Mouse (Mus musculus): ENCODE results near the gene Itgb4.

Itgb4 gene

DNA sequence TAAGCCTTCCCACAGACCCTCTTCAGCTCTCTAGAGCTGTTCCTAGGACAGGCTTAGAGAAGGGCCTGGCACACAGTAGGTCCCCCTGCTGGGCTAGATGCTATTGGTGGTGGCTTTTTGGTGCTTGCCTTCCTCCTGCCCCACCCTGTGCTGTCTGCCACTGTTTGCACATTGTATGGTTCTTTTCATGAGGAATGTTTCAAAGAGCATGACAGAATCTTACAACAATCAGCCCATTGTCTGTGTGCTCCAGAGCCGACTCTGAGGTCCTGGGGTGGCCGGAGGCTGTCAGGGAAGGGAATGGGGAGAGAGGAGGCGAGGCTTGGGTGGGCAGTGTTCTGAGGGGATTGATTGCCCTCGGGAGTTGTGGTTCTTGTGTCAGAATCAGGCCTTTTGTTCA is 18.1 kb upstream of the Itgb4 start:
- peaks cover 17% of the 10 kb centered on the region; the same call in 1 of the 2 replicates for H3K36me3 ChIP-seq (ENCODE audit: control insufficient read depth, insufficient read depth, low read length, poor library complexity, severe bottlenecking)
- DNase-seq (ENCODE audit: low read depth, low spot score): no peak
- no peaks in the 10 kb centered on the region for H3K27me3 ChIP-seq (ENCODE audit: control insufficient read depth, insufficient read depth, low read length, poor library complexity, severe bottlenecking)

DNA sequence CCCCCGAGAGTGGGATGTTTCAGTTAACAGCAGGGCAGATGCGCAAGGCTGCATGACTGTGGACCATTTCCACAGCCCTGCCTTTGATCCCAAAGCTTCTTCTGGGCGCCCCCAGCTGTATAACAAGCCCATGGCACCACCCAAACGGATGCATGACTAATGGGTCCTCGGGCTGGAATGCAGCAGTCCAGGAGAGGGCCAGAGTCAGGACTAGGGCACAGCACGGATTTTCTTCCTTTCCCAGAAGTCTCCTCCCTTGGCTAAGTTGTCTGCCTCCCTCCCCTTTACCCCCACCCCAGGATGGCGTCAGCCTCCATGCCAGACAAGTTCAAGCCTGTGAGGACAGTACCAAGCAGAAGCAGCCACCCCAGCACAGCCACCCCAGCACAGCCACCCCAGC is 16.5 kb upstream of the Itgb4 start:
- H3K36me3 ChIP-seq (ENCODE audit: control insufficient read depth, insufficient read depth, low read length, poor library complexity, severe bottlenecking): peaks cover 15% of the 10 kb centered on the region
- H3K27me3 ChIP-seq (ENCODE audit: control insufficient read depth, insufficient read depth, low read length, poor library complexity, severe bottlenecking): no peaks in the 10 kb centered on the region
- no peak for DNase-seq (ENCODE audit: low read depth, low spot score)

DNA sequence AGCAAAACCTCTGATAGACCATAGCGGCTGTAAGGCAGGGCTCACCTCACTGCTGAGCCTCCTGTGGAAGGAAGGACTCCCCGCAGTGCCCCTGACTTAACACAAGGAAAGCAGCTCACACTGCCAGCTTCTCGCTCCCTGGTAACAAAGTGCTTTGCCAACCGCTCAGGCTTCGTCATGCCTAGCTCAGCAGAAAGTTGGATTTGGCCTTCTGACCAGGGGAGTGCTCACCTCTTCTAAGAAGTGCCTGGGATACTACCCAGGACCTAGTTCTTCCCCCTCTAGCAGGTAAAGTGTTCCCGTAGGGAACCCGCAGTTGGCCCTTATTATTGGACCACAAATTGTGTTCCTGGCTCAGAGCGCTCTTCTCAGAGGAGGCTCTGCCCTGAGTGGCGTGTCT is 15.5 kb upstream of the Itgb4 start:
- DNase-seq (ENCODE audit: low read depth, low spot score): no peak
- peaks cover 13% of the 10 kb centered on the region for H3K36me3 ChIP-seq (ENCODE audit: control insufficient read depth, insufficient read depth, low read length, poor library complexity, severe bottlenecking)
- no peaks in the 10 kb centered on the region for H3K27me3 ChIP-seq (ENCODE audit: control insufficient read depth, insufficient read depth, low read length, poor library complexity, severe bottlenecking)

DNA sequence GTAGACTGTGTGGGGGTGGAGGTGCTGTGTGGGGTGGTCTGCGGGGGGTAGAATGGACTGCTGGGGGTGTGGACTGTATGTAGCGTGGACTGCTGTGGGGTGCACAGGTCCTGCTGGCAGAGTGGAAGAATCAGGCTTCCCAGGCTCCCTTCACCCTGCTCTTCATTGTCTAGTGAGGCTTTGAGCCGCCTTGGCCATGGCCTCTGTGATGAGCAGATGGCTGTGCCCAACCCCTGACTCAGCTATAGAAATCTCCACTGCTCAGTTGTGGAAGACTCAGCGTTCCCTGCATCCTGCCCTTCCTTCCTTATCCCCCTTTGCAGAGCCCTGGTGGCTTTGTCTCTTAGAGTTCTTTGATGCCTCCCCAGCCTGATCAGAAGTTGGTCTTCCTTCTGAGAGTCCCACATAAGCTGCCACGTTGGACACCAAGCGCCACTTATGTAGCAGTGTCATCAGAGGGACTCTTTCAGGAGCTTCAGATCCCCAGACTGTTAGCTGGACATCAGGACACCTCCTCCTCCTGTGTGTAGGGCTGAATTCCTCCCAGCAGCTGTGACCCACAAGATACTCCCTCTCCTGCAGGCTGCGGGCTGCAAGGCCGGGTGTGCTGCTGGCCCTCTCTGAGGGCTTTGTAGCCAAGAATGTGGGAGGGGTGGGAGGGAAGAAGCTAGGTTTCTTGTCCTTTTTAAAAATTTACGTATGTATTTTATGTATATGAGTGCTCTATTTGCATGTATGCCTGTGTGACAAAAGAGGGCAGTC is 11.7 kb upstream of the Itgb4 start:
- no peak for DNase-seq (ENCODE audit: low read depth, low spot score)
- Histone ChIP-seq H3K27me3 (ENCODE audit: control insufficient read depth, insufficient read depth, low read length, poor library complexity, severe bottlenecking) (no peaks in the 10 kb centered on the region), H3K36me3 (ENCODE audit: control insufficient read depth, insufficient read depth, low read length, poor library complexity, severe bottlenecking) (peaks cover 5% of the 10 kb centered on the region)

DNA sequence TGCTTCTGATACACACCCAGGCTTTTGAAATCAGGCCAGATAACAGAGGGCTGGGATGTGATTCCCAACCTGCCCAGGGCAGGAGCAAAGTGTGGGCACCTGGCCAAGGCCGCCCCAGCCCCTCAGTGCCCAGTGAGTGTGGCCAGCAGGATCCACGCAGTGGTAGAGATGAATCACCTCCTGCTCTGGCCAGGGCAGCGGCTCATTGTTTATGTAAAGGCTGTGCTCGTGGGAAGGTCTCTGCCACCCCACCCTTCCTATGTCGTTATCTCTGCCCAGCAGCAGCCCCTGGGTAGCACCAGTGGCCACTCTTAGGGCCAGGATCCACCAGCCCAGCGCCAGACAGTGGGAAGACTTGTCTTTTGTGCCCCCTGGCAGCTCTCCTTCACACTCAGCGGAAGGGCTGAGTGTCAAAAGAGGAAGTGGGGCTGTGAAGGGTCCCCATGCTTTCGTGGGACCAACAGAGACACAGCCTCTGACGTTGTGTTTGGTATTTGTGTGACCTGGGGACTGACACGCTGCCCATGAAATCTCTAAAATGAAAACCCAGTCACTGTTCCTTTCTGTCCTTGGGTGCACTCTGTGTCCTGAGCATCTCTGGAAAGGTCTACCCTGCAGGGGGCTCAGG is 9.4 kb upstream of the Itgb4 start:
- H3K27me3 ChIP-seq (ENCODE audit: control insufficient read depth, insufficient read depth, low read length, poor library complexity, severe bottlenecking): no peaks in the 10 kb centered on the region
- DNase-seq (ENCODE audit: low read depth, low spot score): no peak
- peaks cover 2% of the 10 kb centered on the region for H3K36me3 ChIP-seq (ENCODE audit: control insufficient read depth, insufficient read depth, low read length, poor library complexity, severe bottlenecking)

DNA sequence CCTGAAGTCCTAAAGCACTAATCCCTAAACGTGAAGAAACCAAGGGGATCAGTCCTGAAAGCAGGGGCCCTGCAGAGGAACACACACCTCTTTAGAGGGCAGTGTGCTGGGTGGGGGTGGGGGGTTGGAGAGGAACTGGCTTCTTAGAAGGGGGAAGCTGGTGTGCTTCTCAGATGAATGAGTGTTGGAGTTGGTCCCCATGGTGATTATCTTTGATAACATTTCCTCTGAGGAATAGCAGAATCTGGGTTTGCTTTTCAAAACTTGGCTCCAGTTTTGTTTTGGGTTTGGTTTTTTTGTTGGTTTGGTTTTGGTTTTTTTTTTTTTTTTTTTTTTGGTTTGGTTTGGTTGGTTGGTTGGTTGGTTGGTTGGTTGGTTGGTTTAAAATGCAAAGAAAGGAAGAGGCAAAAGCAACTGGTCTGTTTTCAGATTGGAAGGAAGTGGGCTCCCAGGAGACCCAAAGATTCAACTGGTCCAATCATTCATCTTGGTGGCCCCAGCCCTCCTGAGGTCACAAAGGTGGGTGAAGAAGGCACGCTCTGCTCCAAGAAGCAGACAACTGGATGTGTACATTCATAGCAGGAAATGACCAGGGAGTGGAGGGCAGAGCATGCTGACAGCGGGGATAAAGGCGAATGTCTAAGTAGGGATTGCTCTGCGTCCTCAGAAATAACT is 5.6 kb upstream of the Itgb4 start:
- DNase-seq (ENCODE audit: low read depth, low spot score): peak; percentile 56
- no peaks in the 10 kb centered on the region for H3K27me3 ChIP-seq (ENCODE audit: control insufficient read depth, insufficient read depth, low read length, poor library complexity, severe bottlenecking)
- H3K36me3 ChIP-seq (ENCODE audit: control insufficient read depth, insufficient read depth, low read length, poor library complexity, severe bottlenecking): no peaks in the 10 kb centered on the region; the same call in 1 of the 2 replicates

DNA sequence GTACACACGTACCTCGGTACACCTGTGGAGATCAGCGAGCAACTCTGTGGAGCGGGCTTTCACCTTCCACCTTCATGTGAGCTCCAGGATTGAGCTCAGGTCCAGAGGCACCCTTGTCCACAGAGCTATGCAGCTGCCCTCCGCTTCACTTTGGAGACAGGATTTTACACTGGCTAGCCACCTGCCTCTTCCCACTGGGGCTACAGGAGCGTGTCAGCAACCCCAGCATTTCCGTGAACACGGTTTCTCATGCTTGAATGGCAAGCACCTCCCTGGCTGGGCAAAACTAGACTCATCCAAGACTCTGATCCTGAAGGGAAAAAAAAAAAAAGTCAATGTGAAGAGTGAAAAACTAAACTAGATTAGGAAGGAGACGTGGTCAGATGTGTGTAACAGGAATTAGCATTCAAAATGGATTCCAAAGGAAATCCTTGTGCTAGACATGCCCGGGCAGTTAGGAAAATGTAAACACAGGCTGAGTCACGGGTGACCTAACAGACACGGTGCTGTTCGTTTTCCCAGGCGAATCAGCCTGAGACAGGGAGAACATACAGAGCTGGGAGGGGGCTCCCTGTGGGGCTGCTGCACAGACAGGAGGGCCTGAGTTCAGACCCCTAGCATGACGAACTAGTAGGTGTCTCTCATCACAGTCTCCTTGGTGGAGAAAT is 4.4 kb upstream of the Itgb4 start:
- H3K36me3 ChIP-seq (ENCODE audit: control insufficient read depth, insufficient read depth, low read length, poor library complexity, severe bottlenecking): no peaks in the 10 kb centered on the region
- H3K27me3 ChIP-seq (ENCODE audit: control insufficient read depth, insufficient read depth, low read length, poor library complexity, severe bottlenecking): no peaks in the 10 kb centered on the region
- no peak for DNase-seq (ENCODE audit: low read depth, low spot score)

DNA sequence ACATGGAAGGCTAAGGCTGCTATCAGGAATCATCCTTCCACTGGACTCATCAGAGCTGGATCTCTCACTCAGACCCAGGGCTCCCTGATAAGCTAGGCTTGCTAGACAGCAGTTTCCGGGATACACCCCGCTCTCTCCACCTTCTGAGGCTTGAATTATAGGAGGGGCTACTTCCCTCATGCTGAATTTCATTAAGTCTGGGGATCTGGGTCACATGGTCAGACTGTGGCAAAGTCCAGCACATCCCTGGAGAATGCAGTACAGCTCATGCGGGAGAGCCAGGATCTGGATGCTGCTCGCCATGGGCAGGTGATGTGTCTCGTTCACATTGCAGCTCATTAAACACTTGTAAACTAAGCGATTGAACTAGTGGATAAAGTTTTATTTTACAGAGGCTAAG is 3.5 kb upstream of the Itgb4 start:
- no peaks in the 10 kb centered on the region for H3K36me3 ChIP-seq (ENCODE audit: control insufficient read depth, insufficient read depth, low read length, poor library complexity, severe bottlenecking)
- DNase-seq (ENCODE audit: low read depth, low spot score): no peak
- no peaks in the 10 kb centered on the region for H3K27me3 ChIP-seq (ENCODE audit: control insufficient read depth, insufficient read depth, low read length, poor library complexity, severe bottlenecking)

DNA sequence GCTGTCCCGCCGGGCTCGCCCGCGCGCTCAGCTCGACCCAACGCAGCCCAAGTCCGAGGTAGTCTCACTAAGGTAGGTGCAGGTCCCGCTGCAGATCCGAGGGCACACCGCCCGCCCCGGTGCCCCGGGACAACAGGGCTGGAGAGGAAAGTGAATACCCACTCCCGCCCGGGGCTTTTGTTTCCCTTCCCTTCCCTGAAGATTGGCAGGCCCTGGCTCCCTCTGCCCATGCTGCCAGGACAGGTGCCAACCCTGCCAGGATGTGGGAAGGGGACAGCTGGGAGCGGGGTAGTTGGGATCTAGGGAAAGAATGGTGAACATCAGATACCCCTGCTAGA is 543 bp downstream of the Itgb4 start:
- Histone ChIP-seq H3K36me3 (ENCODE audit: control insufficient read depth, insufficient read depth, low read length, poor library complexity, severe bottlenecking) (no peaks in the 10 kb centered on the region), H3K27me3 (ENCODE audit: control insufficient read depth, insufficient read depth, low read length, poor library complexity, severe bottlenecking) (no peaks in the 10 kb centered on the region)
- no peak for DNase-seq (ENCODE audit: low read depth, low spot score)

DNA sequence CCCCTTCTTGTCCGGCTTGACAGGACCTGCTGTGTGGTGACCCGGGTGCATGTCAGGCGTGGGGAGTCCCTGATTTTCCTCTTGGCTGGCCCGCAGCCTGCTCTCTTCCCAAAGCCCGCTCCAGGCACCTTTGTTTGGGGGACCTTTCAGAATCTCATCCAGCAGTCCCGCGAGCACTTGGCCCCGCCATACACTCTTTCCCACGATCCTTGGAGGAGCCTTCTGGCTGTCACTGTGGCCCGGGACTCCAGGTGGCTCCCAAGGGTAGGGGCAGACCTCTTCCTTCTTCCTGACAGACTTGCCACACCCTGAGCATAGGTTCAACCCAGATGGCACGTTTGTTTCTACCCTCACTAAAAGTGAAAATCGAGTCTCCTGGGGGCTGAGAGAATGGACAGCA is 1.0 kb downstream of the Itgb4 start:
- Histone ChIP-seq H3K36me3 (ENCODE audit: control insufficient read depth, insufficient read depth, low read length, poor library complexity, severe bottlenecking) (no peaks in the 10 kb centered on the region), H3K27me3 (ENCODE audit: control insufficient read depth, insufficient read depth, low read length, poor library complexity, severe bottlenecking) (no peaks in the 10 kb centered on the region)
- no peak for DNase-seq (ENCODE audit: low read depth, low spot score)

DNA sequence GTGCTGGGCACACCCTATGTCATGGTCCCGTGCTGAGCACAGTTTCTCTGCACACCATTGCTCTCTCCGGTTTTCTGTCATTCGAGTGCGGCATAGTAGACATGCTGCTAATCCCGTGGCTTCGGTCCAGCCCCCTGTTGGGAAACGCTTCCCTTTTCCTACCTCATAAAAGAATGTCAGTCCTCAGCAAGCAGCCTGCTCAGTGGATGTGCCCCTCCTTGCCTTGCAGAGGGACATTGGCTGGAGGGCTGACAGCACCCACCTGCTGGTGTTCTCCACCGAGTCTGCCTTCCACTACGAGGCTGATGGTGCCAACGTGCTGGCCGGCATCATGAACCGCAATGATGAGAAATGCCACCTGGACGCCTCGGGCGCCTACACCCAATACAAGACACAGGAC is 8.0 kb downstream of the Itgb4 start:
- no peak for DNase-seq (ENCODE audit: low read depth, low spot score)
- Histone ChIP-seq H3K36me3 (ENCODE audit: control insufficient read depth, insufficient read depth, low read length, poor library complexity, severe bottlenecking) (no peaks in the 10 kb centered on the region), H3K27me3 (ENCODE audit: control insufficient read depth, insufficient read depth, low read length, poor library complexity, severe bottlenecking) (no peaks in the 10 kb centered on the region)

DNA sequence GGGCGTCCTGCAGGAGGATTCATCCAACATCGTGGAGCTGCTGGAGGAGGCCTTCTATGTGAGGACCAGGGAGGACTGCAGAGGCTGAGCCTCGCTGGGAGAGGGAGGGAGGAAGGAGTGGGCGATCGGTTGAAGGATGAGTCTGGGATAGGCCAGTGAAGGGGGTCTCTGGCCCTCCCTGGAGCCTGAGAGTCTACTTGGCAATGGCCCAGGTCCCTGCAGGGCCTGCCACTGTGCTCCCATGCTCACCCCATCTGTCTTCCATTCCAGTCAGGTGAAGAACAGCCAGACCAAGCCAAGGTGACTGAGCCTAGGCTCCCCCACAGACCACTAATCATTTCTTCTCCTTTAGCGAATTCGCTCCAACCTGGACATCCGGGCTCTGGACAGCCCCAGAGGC is 8.8 kb downstream of the Itgb4 start:
- Histone ChIP-seq H3K27me3 (ENCODE audit: control insufficient read depth, insufficient read depth, low read length, poor library complexity, severe bottlenecking) (no peaks in the 10 kb centered on the region), H3K36me3 (ENCODE audit: control insufficient read depth, insufficient read depth, low read length, poor library complexity, severe bottlenecking) (no peaks in the 10 kb centered on the region)
- no peak for DNase-seq (ENCODE audit: low read depth, low spot score)

DNA sequence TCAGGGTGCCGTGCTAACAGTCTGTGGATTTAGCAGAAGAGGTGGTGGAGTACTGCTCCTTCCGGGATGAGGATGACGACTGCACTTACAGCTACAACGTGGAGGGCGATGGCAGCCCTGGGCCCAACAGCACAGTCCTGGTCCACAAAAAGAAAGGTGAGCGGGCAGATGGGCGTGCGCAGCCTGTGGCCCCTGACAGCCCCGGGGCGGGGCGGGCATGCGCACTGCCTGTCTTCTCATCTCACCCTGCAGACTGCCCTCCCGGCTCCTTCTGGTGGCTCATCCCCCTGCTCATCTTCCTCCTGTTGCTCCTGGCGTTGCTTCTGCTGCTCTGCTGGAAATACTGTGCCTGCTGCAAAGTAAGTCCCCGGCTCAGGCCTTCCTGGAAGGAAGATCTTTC is 15.2 kb downstream of the Itgb4 start:
- DNase-seq (ENCODE audit: low read depth, low spot score): no peak
- no peaks in the 10 kb centered on the region; the same call in 1 of the 2 replicates for H3K27me3 ChIP-seq (ENCODE audit: control insufficient read depth, insufficient read depth, low read length, poor library complexity, severe bottlenecking)
- no peaks in the 10 kb centered on the region for H3K36me3 ChIP-seq (ENCODE audit: control insufficient read depth, insufficient read depth, low read length, poor library complexity, severe bottlenecking)

DNA sequence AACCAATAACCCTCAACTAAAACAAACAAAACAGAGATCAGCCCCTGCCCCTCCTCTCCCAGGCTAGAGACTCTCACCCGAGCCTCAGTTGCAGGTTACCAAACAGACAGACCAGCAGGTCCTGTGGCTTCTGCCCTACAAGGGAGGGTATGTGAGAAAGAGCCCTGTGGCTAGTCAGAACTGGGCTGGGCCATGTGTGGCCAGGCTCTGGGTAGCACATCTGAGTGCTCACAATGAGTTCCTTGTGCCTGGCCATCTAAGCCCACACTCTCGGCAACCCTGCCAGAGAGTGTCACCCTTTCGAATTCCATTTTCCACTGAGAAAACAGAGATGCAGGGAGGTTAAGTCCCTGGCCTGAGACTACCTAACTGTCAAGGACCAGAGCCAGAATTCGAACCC is 17.6 kb downstream of the Itgb4 start:
- no peak for DNase-seq (ENCODE audit: low read depth, low spot score)
- Histone ChIP-seq H3K36me3 (ENCODE audit: control insufficient read depth, insufficient read depth, low read length, poor library complexity, severe bottlenecking) (no peaks in the 10 kb centered on the region), H3K27me3 (ENCODE audit: control insufficient read depth, insufficient read depth, low read length, poor library complexity, severe bottlenecking) (no peaks in the 10 kb centered on the region; the same call in 1 of the 2 replicates)

DNA sequence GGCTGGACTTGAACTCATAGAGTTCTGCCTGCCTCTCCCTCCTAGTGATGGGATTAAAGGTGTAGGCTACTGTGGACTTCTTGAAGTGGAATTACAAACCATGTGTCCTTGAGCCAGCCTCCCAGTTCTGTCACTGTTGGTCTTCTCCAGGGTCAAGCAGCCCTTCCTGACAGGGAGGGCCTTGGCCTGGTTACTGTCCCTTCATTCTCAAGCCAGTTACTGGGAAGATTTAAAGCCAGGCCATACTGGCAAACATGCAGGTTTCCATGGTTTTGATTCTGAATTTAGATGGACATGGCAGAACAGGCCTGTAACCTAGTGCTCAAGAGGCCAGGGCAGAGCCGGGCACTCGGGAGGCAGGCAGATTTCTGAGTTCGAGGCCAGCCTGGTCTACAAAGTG is 20.7 kb downstream of the Itgb4 start:
- no peak for DNase-seq (ENCODE audit: low read depth, low spot score)
- Histone ChIP-seq H3K36me3 (ENCODE audit: control insufficient read depth, insufficient read depth, low read length, poor library complexity, severe bottlenecking) (no peaks in the 10 kb centered on the region), H3K27me3 (ENCODE audit: control insufficient read depth, insufficient read depth, low read length, poor library complexity, severe bottlenecking) (no peaks in the 10 kb centered on the region)
